Mouse (Mus musculus) lung, embryonic 14.5 days (tissue): ENCODE results near the gene Soga3. TPM values are rescaled to one million over a fixed set of nuclear protein-coding genes. Genes with fewer than 3 reads are reported as not detected.

Experiments
- ATAC-seq: fragments of 200-750 bp; cut with Nextera tagmentation; 2 replicates; pipeline ENCODE4 v1.8.0; 2017; ENCODE audit warnings: mild to moderate bottlenecking, moderate TSS enrichment, moderate library complexity; ENCODE audit not compliant: insufficient read depth
- DNase-seq: peaks from one replicate; pipeline ENCODE4 v3.0.0-alpha.2; 2015
- H3K27ac ChIP-seq: fragments of 300-500 bp; sonication (generic); 2 replicates; pipeline ENCODE4 v1.5.1; 2014; ENCODE audit warnings: low read depth, mild to moderate bottlenecking, moderate library complexity
- H3K27me3 ChIP-seq: fragments of 300-500 bp; sonication (generic); 2 replicates; pipeline ENCODE4 v1.6.1; 2014; ENCODE audit warnings: low read length, control low read depth; ENCODE audit not compliant: insufficient read depth
- H3K36me3 ChIP-seq: fragments of 300-500 bp; sonication (generic); 2 replicates; pipeline ENCODE4 v1.6.1; 2014; ENCODE audit warnings: control low read depth; ENCODE audit not compliant: insufficient read depth
- H3K4me1 ChIP-seq: fragments of 300-500 bp; sonication (generic); 2 replicates; pipeline ENCODE4 v1.6.1; 2014; ENCODE audit warnings: antibody characterized with exemption, control low read depth; ENCODE audit not compliant: insufficient read depth
- H3K4me2 ChIP-seq: fragments of 300-500 bp; sonication (generic); 2 replicates; pipeline ENCODE4 v1.6.1; 2014; ENCODE audit warnings: mild to moderate bottlenecking
- H3K4me3 ChIP-seq: fragments of 300-500 bp; sonication (generic); 2 replicates; pipeline ENCODE4 v1.5.1; 2014; ENCODE audit warnings: low read depth, low read length
- H3K9ac ChIP-seq: fragments of 300-500 bp; sonication (generic); 2 replicates; pipeline ENCODE4 v1.6.1; 2014
- H3K9me3 ChIP-seq: fragments of 300-500 bp; sonication (generic); 2 replicates; pipeline ENCODE4 v1.6.1; 2016; ENCODE audit warnings: low read depth, low read length, control low read depth
- CTCF ChIP-seq: IDR thresholded peaks from 2 replicates; pipeline ENCODE4 v1.5.1; 2016; ENCODE audit warnings: antibody characterized with exemption, low read depth
- WGBS: fragments of 180-500 bp; shearing (Covaris S2); extraction: QIAGEN DNeasy Blood & Tissue Kit; methylation state at CpG from one replicate; pipeline ENCODE4 v1.1.7; 2014; 5-methylcytosine and 5-hydroxymethylcytosine counted together
- polyA plus RNA-seq: library from polyadenylated mRNA; unstranded; fragments of >200 nt; fragmentation: Nextera tagmentation; extraction: Ambion mirVana; gene quantifications from 2 replicates; pipeline ENCODE4 v1.2.1, GENCODE M21; 2014

Gene Soga3
- 0.19 and 0.29 TPM in 2 replicates for polyA plus RNA-seq

GRCm38 (mm10) chr10:29143566-29144335, at the start of gene Soga3:
Soga3 (plus strand) TSS chr10:29143839.
- H3K27me3 ChIP-seq = peaks cover 45% of the 10 kb centered on the region
- H3K4me3 ChIP-seq = peak within 1 kb of the TSS; percentile 8; the same call in 1 of the 2 replicates
- H3K9ac ChIP-seq = no peak within 1 kb of the TSS
- ATAC-seq = no peak
- no peak for TF ChIP-seq CTCF
- DNase-seq = peak; percentile 13
- H3K9me3 ChIP-seq = no peaks in the 10 kb centered on the region
- H3K4me2 ChIP-seq = peak within 1 kb of the TSS; percentile 31
- peaks cover 3% of the 10 kb centered on the region; the same call in 1 of the 2 replicates for H3K4me1 ChIP-seq
- under 1% methylated on average over 34 of the region's 34 CpGs for WGBS
- no peaks in the 10 kb centered on the region for H3K36me3 ChIP-seq
- H3K27ac ChIP-seq = no peak within 1 kb of the TSS

- no peak for ATAC-seq
- Histone ChIP-seq H3K9ac (no peak overlapping the region), H3K9me3 (no peaks in the 10 kb centered on the region), H3K4me1 (no peaks in the 10 kb centered on the region), H3K4me3 (no peak overlapping the region), H3K36me3 (no peaks in the 10 kb centered on the region), H3K27ac (no peak overlapping the region), H3K4me2 (no peak overlapping the region), H3K27me3 (no peaks in the 10 kb centered on the region)
- WGBS = 10% methylated on average over 4 of the region's 4 CpGs
- peak; percentile 71 for TF ChIP-seq CTCF
- peak; percentile 53 for DNase-seq
These were observed 36.7 kb upstream of the Soga3 start for GRCm38 (mm10) chr10:29106962-29107361.

GRCm38 (mm10) chr10:29142556-29143105, 1.0 kb upstream of the Soga3 start:
- Histone ChIP-seq H3K27ac (no peak overlapping the region), H3K4me1 (peaks cover 3% of the 10 kb centered on the region; the same call in 1 of the 2 replicates), H3K36me3 (no peaks in the 10 kb centered on the region), H3K9ac (no peak overlapping the region), H3K4me2 (no peak overlapping the region), H3K4me3 (no peak overlapping the region), H3K9me3 (no peaks in the 10 kb centered on the region), H3K27me3 (peaks cover 34% of the 10 kb centered on the region)
- DNase-seq = peak; percentile 13
- WGBS = 27% methylated on average over 7 of the region's 7 CpGs
- ATAC-seq = no peak
- no peak for TF ChIP-seq CTCF

GRCm38 (mm10) chr10:29144612-29145405, 1.2 kb downstream of the Soga3 start:
- Histone ChIP-seq H3K4me1 (peaks cover 3% of the 10 kb centered on the region; the same call in 1 of the 2 replicates), H3K4me2 (no peak overlapping the region), H3K4me3 (no peak overlapping the region), H3K27me3 (peaks cover 47% of the 10 kb centered on the region), H3K9me3 (no peaks in the 10 kb centered on the region), H3K27ac (no peak overlapping the region), H3K9ac (no peak overlapping the region), H3K36me3 (no peaks in the 10 kb centered on the region)
- no peak for TF ChIP-seq CTCF
- WGBS = 22% methylated on average over 8 of the region's 12 CpGs
- DNase-seq (no peak), ATAC-seq (no peak)

- Histone ChIP-seq H3K27me3 (peaks cover 47% of the 10 kb centered on the region), H3K27ac (no peak overlapping the region), H3K9ac (no peak overlapping the region), H3K4me2 (peak overlapping the region; percentile 89), H3K9me3 (no peaks in the 10 kb centered on the region), H3K36me3 (no peaks in the 10 kb centered on the region), H3K4me3 (peak overlapping the region; percentile 44), H3K4me1 (peaks cover 3% of the 10 kb centered on the region; the same call in 1 of the 2 replicates)
- no peak for TF ChIP-seq CTCF
- under 1% methylated on average over 22 of the region's 22 CpGs for WGBS
- DNase-seq (no peak), ATAC-seq (no peak)
These were observed 2.7 kb downstream of the Soga3 start for GRCm38 (mm10) chr10:29146198-29146857.

- H3K4me3 ChIP-seq = peak overlapping the region; percentile 44
- under 1% methylated on average over 62 of the region's 65 CpGs for WGBS
- H3K4me1 ChIP-seq = peaks cover 3% of the 10 kb centered on the region; the same call in 1 of the 2 replicates
- ATAC-seq = peak; percentile 95
- H3K36me3 ChIP-seq = no peaks in the 10 kb centered on the region
- peak; percentile 92 for DNase-seq
- H3K27ac ChIP-seq = no peak overlapping the region
- no peak for TF ChIP-seq CTCF
- peak overlapping the region; percentile 89 for H3K4me2 ChIP-seq
- H3K9ac ChIP-seq = no peak overlapping the region
- no peaks in the 10 kb centered on the region for H3K9me3 ChIP-seq
- H3K27me3 ChIP-seq = peaks cover 47% of the 10 kb centered on the region
These were observed 3.4 kb downstream of the Soga3 start for GRCm38 (mm10) chr10:29146858-29147640.
